Mouse (Mus musculus) cerebellum, adult 2 months (tissue): ENCODE results near the gene Muc3. TPM values are rescaled to one million over a fixed set of nuclear protein-coding genes. Genes with fewer than 3 reads are reported as not detected.

Experiments
- DNase-seq, 2 experiments: peaks; one replicate each; pipeline ENCODE4 v3.0.0; 2021
- H3K27ac ChIP-seq: fragments of 200-500 bp; 2 replicates; pipeline ENCODE4 v1.5.1; 2012; ENCODE audit warnings: low read length, control low read depth, inconsistent platforms; ENCODE audit not compliant: insufficient read depth
- H3K27me3 ChIP-seq: fragments of 200-500 bp; 2 replicates; pipeline ENCODE4 v1.6.1; 2012; ENCODE audit warnings: inconsistent platforms, mild to moderate bottlenecking, low read length, moderate library complexity; ENCODE audit not compliant: control insufficient read depth, insufficient read depth
- H3K4me1 ChIP-seq: fragments of 200-500 bp; 2 replicates; pipeline ENCODE4 v1.6.1; 2011; ENCODE audit warnings: low read length; ENCODE audit not compliant: control insufficient read depth, insufficient read depth
- H3K4me3 ChIP-seq: fragments of 200-500 bp; replicated peaks from 2 replicates; pipeline ENCODE3; 2011; ENCODE audit warnings: mild to moderate bottlenecking, low read depth, low read length, control low read depth; ENCODE audit not compliant: insufficient read depth
- CTCF ChIP-seq: fragments of 200-500 bp; IDR thresholded peaks from 2 replicates; pipeline ENCODE4 v1.5.1; 2011; ENCODE audit warnings: low read depth, mild to moderate bottlenecking, control low read depth, low read length, moderate library complexity, borderline replicate concordance; ENCODE audit not compliant: insufficient read depth
- POLR2A ChIP-seq: fragments of 200-500 bp; IDR thresholded peaks from 2 replicates; pipeline ENCODE4 v1.6.1; 2011; ENCODE audit warnings: low read length, control low read depth, borderline replicate concordance; ENCODE audit not compliant: insufficient read depth
- WGBS: fragments of 180-500 bp; shearing (Covaris S2); methylation state at CpG from one replicate; pipeline ENCODE4 v1.1.7; 2018; 5-methylcytosine and 5-hydroxymethylcytosine counted together
- polyA plus RNA-seq: library from polyadenylated mRNA; depleted of rRNA; stranded (reverse); fragments of >200 nt; gene quantifications from 2 replicates; pipeline ENCODE4 v1.2.3, GENCODE M21; 2012

The Muc3 gene
- polyA plus RNA-seq, 1 experiment, result not detected

GRCm38 (mm10) chr5:137172591-137172990 lies 23.5 kb upstream of the Muc3 start:
- no peaks in the 10 kb centered on the region for H3K4me1 ChIP-seq
- no peaks in the 10 kb centered on the region; the same call in 1 of the 2 replicates for H3K27me3 ChIP-seq
- no peak for DNase-seq
- H3K27ac ChIP-seq, result no peak overlapping the region
- 3% methylated on average over 1 of the region's 1 CpGs for WGBS
- no peak overlapping the region for H3K4me3 ChIP-seq
- TF ChIP-seq CTCF (no peak), POLR2A (no peak)

GRCm38 (mm10) chr5:137171478-137171877 lies 22.4 kb upstream of the Muc3 start:
- TF ChIP-seq CTCF, result no peak
- no peak for TF ChIP-seq POLR2A
- H3K27me3 ChIP-seq, result no peaks in the 10 kb centered on the region; the same call in 1 of the 2 replicates
- WGBS, result 71% methylated on average over 7 of the region's 7 CpGs
- H3K4me3 ChIP-seq, result no peak overlapping the region
- H3K4me1 ChIP-seq, result no peaks in the 10 kb centered on the region
- no peak for DNase-seq
- no peak overlapping the region for H3K27ac ChIP-seq

GRCm38 (mm10) chr5:137170836-137171380 lies 21.8 kb upstream of the Muc3 start:
- Histone ChIP-seq H3K27ac (no peak overlapping the region), H3K4me1 (no peaks in the 10 kb centered on the region), H3K4me3 (no peak overlapping the region), H3K27me3 (no peaks in the 10 kb centered on the region; the same call in 1 of the 2 replicates)
- 62% methylated on average over 9 of the region's 9 CpGs for WGBS
- TF ChIP-seq POLR2A, result no peak
- TF ChIP-seq CTCF, result no peak
- no peak for DNase-seq

- no peaks in the 10 kb centered on the region for H3K4me1 ChIP-seq
- no peak for TF ChIP-seq POLR2A
- no peak for TF ChIP-seq CTCF
- H3K27me3 ChIP-seq, result no peaks in the 10 kb centered on the region; the same call in 1 of the 2 replicates
- WGBS, result 61% methylated on average over 6 of the region's 6 CpGs
- no peak for DNase-seq
- H3K4me3 ChIP-seq, result no peak overlapping the region
- H3K27ac ChIP-seq, result no peak overlapping the region
These were observed 18.4 kb upstream of the Muc3 start for GRCm38 (mm10) chr5:137167539-137167938.

DNA sequence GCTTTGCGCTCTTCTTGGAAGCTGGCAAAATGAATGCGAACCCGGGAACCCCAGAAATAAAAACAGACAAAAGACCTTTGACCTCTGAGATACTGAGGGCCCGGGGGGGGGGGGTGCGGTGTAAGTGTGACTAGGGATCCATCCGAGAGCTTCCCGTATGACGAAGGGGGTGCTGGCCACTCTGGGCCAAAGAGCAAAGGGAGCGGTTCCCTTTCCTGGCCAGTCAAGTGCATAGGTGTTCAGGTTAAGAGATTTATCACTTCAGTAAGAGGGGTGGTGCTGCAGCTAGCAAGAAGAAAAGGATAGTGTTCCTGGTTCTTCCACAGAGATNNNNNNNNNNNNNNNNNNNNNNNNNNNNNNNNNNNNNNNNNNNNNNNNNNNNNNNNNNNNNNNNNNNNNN lies 16.9 kb upstream of the Muc3 start:
- no peaks in the 10 kb centered on the region for H3K4me1 ChIP-seq
- H3K4me3 ChIP-seq, result no peak overlapping the region
- 83% methylated on average over 9 of the region's 9 CpGs for WGBS
- DNase-seq, result no peak
- TF ChIP-seq POLR2A, result no peak
- TF ChIP-seq CTCF, result no peak
- H3K27ac ChIP-seq, result no peak overlapping the region
- no peaks in the 10 kb centered on the region; the same call in 1 of the 2 replicates for H3K27me3 ChIP-seq

- DNase-seq, result no peak
- Histone ChIP-seq H3K27ac (no peak overlapping the region), H3K27me3 (no peaks in the 10 kb centered on the region), H3K4me3 (no peak overlapping the region), H3K4me1 (no peaks in the 10 kb centered on the region)
- TF ChIP-seq CTCF (no peak), POLR2A (no peak)
- 77% methylated on average over 4 of the region's 4 CpGs for WGBS
These were observed 12.7 kb upstream of the Muc3 start for GRCm38 (mm10) chr5:137161853-137162252.

GRCm38 (mm10) chr5:137159461-137159860 lies 10.3 kb upstream of the Muc3 start:
- TF ChIP-seq CTCF (no peak), POLR2A (no peak)
- Histone ChIP-seq H3K27me3 (no peaks in the 10 kb centered on the region), H3K4me1 (no peaks in the 10 kb centered on the region), H3K4me3 (no peak overlapping the region), H3K27ac (no peak overlapping the region)
- 36% methylated on average over 11 of the region's 11 CpGs for WGBS
- DNase-seq, result no peak

DNA sequence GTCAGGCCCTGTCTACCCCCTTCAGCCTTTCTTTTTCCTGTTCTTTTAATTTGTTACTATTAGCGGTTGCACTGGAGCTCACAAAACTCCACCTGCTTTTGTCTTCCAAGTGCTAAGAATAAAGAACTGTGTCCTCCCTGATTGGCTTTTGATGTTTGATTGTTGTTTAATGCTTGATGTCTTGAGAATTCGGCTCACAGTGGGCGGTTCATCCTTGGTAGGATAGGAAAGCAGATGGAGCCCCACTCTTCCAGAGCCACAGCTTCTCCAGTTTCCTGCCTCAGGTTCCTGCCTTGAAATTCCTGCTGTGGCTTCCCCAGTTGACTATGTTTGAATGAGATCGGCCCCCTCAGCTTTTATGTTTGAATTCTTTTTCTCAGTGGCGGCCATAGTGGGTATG lies 4.2 kb upstream of the Muc3 start:
- Histone ChIP-seq H3K27ac (no peak overlapping the region), H3K27me3 (no peaks in the 10 kb centered on the region), H3K4me1 (no peaks in the 10 kb centered on the region), H3K4me3 (no peak overlapping the region)
- TF ChIP-seq CTCF (no peak), POLR2A (no peak)
- DNase-seq, result no peak
- 87% methylated on average over 5 of the region's 5 CpGs for WGBS
